In genomic region chr5:112923841-112924240, GRCm38 (mm10) we compare ENCODE assay signal across 29 mouse cellular contexts. TPM values are rescaled to one million over a fixed set of nuclear protein-coding genes. Genes with fewer than 3 reads are reported as not detected.
A peak's percentile ranks its signal among the peaks of the same experiment; 100 is the strongest.
DNase-seq lines count a peak whose midpoint lies in the region; ATAC-seq and TF ChIP-seq lines count a peak whose summit lies in the region.
"Had no signal": no experiment of that assay in that cellular context is flagged by ENCODE, and none has a peak within 500 bp of the region (broad histone marks: within the 10 kb centered on the region; RNA-seq: fewer than 3 reads in every experiment).

No protein-coding gene starts in this region.

- peak overlapping the region; percentile 21 for H3K4me2 ChIP-seq in heart, embryonic 13.5 days
- H3K4me2 ChIP-seq in heart, embryonic 12.5 days = no peak overlapping the region
- peak overlapping the region; percentile 36 for H3K4me2 ChIP-seq in heart, embryonic 16.5 days (ENCODE audit: low read depth, low read length)
- H3K4me2 ChIP-seq in midbrain, embryonic 11.5 days = no peak overlapping the region
- H3K4me2 ChIP-seq: embryonic facial prominence, embryonic 13.5 days; forebrain, embryonic 12.5 days; forebrain, embryonic 15.5 days; hindbrain, embryonic 13.5 days; intestine, embryonic 15.5 days; kidney, embryonic 15.5 days had no signal

- intact Hi-C loops in heart, adult 2 months (cut with DNase I) = loop anchor here (5.0 kb wide), 1 partner anchor 47 kb away; no protein-coding TSS in a partner anchor
- intact Hi-C loops in heart, postnatal 25 days (cut with DNase I) = no loop called here

- no peaks in the 10 kb centered on the region for H3K27me3 ChIP-seq in heart, adult 2 months (ENCODE audit: control insufficient read depth, insufficient read depth, low read length)
- H3K27me3 ChIP-seq in heart, embryonic 13.5 days (replicated peaks) = no peaks in the 10 kb centered on the region
- no peaks in the 10 kb centered on the region for H3K27me3 ChIP-seq in heart, embryonic 12.5 days (replicated peaks)
- no peaks in the 10 kb centered on the region for H3K27me3 ChIP-seq in heart, embryonic 16.5 days (ENCODE audit: control insufficient read depth, insufficient read depth, low read length)
- no peaks in the 10 kb centered on the region for H3K27me3 ChIP-seq in midbrain, embryonic 11.5 days (ENCODE audit: control insufficient read depth, insufficient read depth, low read length)
- H3K27me3 ChIP-seq in hindbrain, embryonic 10.5 days (ENCODE audit: insufficient read depth, poor library complexity, severe bottlenecking) = no peaks in the 10 kb centered on the region
- H3K27me3 ChIP-seq: embryonic facial prominence, embryonic 13.5 days; forebrain, embryonic 12.5 days; forebrain, embryonic 15.5 days; intestine, embryonic 15.5 days; kidney, embryonic 15.5 days had no signal

- no peak overlapping the region for H3K4me3 ChIP-seq in heart, adult 2 months
- peak overlapping the region; percentile 6; the same call in 1 of the 2 replicates for H3K4me3 ChIP-seq in heart, embryonic 13.5 days
- no peak overlapping the region for H3K4me3 ChIP-seq in heart, embryonic 12.5 days
- peak overlapping the region; percentile 15 for H3K4me3 ChIP-seq in heart, embryonic 16.5 days (ENCODE audit: low read length)
- H3K4me3 ChIP-seq in midbrain, embryonic 11.5 days (ENCODE audit: low read depth, low read length) = no peak overlapping the region
- H3K4me3 ChIP-seq in hindbrain, embryonic 10.5 days = no peak overlapping the region
- H3K4me3 ChIP-seq: embryonic facial prominence, embryonic 10.5 days; embryonic facial prominence, embryonic 13.5 days; erythroblast, embryonic 14.5 days; forebrain, embryonic 12.5 days; forebrain, embryonic 15.5 days; hindbrain, embryonic 13.5 days; intestine, embryonic 15.5 days; kidney, embryonic 15.5 days had no signal

- TF ChIP-seq CTCF in heart, adult 2 months (IDR thresholded peaks at IDR 0.05) = no peak

- WGBS in heart, adult 2 months = 87% methylated on average over 14 of the region's 14 CpGs
- 80% methylated on average over 14 of the region's 14 CpGs for WGBS in heart, embryonic 13.5 days
- WGBS in heart, embryonic 12.5 days = 84% methylated on average over 14 of the region's 14 CpGs
- WGBS in heart, embryonic 16.5 days = 84% methylated on average over 14 of the region's 14 CpGs
- WGBS in midbrain, embryonic 11.5 days = 91% methylated on average over 14 of the region's 14 CpGs
- WGBS in hindbrain, embryonic 10.5 days = 94% methylated on average over 14 of the region's 14 CpGs

- H3K4me1 ChIP-seq in heart, adult 2 months (ENCODE audit: control insufficient read depth, insufficient read depth, low read length) = no peaks in the 10 kb centered on the region
- peaks cover 31% of the 10 kb centered on the region for H3K4me1 ChIP-seq in heart, embryonic 13.5 days
- peaks cover 38% of the 10 kb centered on the region for H3K4me1 ChIP-seq in heart, embryonic 12.5 days (replicated peaks)
- H3K4me1 ChIP-seq in heart, embryonic 16.5 days (ENCODE audit: control insufficient read depth, insufficient read depth, low read length) = peaks cover 9% of the 10 kb centered on the region; the same call in 1 of the 2 replicates
- no peaks in the 10 kb centered on the region; the same call in 1 of the 2 replicates for H3K4me1 ChIP-seq in midbrain, embryonic 11.5 days (ENCODE audit: control insufficient read depth, insufficient read depth, low read length)
- peaks cover 26% of the 10 kb centered on the region for H3K4me1 ChIP-seq in hindbrain, embryonic 10.5 days (replicated peaks)

- 0 out of 2 replicates have a peak overlapping the region, but pooled peaks have one; percentile 9 for H3K9ac ChIP-seq in heart, adult 2 months (ENCODE audit: low read depth, low read length)
- peak overlapping the region; percentile 24; the same call in 1 of the 2 replicates for H3K9ac ChIP-seq in heart, embryonic 13.5 days
- no peak overlapping the region for H3K9ac ChIP-seq in heart, embryonic 12.5 days
- peak overlapping the region; percentile 18; the same call in 1 of the 2 replicates for H3K9ac ChIP-seq in heart, embryonic 16.5 days (ENCODE audit: low read length)
- H3K9ac ChIP-seq in midbrain, embryonic 11.5 days (ENCODE audit: low read length) = no peak overlapping the region
- H3K9ac ChIP-seq: embryonic facial prominence, embryonic 13.5 days; forebrain, embryonic 12.5 days; forebrain, embryonic 15.5 days; hindbrain, embryonic 13.5 days; intestine, embryonic 15.5 days; kidney, embryonic 15.5 days had no signal

- DNase-seq in heart, adult 2 months = no peak
- no peak for DNase-seq in heart, postnatal 25 days (ENCODE audit: low spot score)
- DNase-seq in midbrain, embryonic 11.5 days (ENCODE audit: low spot score, missing footprints) = no peak
- DNase-seq in hindbrain, embryonic 10.5 days (ENCODE audit: low spot score) = no peak
- DNase-seq: adrenal gland, postnatal 14 days; cerebellum, adult 11 months; cerebellum, adult 2 months; cerebellum, adult 9-11 months; cerebellum, postnatal 36 days; embryo, embryonic 11 days; gastrocnemius, postnatal 14 days; kidney, adult 11 months; kidney, adult 8-10 months had no signal

- TF ChIP-seq EP300 in heart, adult 2 months (IDR thresholded peaks at IDR 0.05; ENCODE audit: insufficient read depth, low read depth, low read length) = no peak

- no peak for ATAC-seq in heart, embryonic 13.5 days (ENCODE audit: extremely low read depth, insufficient number of reproducible peaks, low FRiP score, low TSS enrichment)
- no peak for ATAC-seq in heart, embryonic 12.5 days (ENCODE audit: insufficient number of reproducible peaks, low FRiP score)
- peak; percentile 45; the same call in 1 of the 2 replicates for ATAC-seq in heart, embryonic 16.5 days (replicated peaks; ENCODE audit: extremely low read depth, insufficient read depth, low FRiP score)
- ATAC-seq in midbrain, embryonic 11.5 days (ENCODE audit: low FRiP score) = no peak
- ATAC-seq: CD4-positive, CD25-positive, alpha-beta regulatory T cell, adult 4 months; forebrain, embryonic 15.5 days; hindbrain, embryonic 16.5 days; intestine, embryonic 15.5 days had no signal

- H3K79me2 ChIP-seq in heart, adult 2 months (replicated peaks; ENCODE audit: control insufficient read depth, insufficient read depth, low read length) = no peaks in the 10 kb centered on the region

- no peak for TF ChIP-seq POLR2A in heart, adult 2 months (IDR thresholded peaks at IDR 0.05; ENCODE audit: insufficient read depth, low read depth, low read length)

- no peaks in the 10 kb centered on the region for H3K9me3 ChIP-seq in heart, embryonic 13.5 days
- no peaks in the 10 kb centered on the region for H3K9me3 ChIP-seq in heart, embryonic 12.5 days (replicated peaks)
- no peaks in the 10 kb centered on the region for H3K9me3 ChIP-seq in heart, embryonic 16.5 days (replicated peaks; ENCODE audit: control insufficient read depth, low read length)
- H3K9me3 ChIP-seq in midbrain, embryonic 11.5 days (ENCODE audit: control insufficient read depth, low read length) = no peaks in the 10 kb centered on the region
- no peaks in the 10 kb centered on the region for H3K9me3 ChIP-seq in hindbrain, embryonic 10.5 days
- H3K9me3 ChIP-seq: embryonic facial prominence, embryonic 10.5 days; embryonic facial prominence, embryonic 13.5 days; forebrain, embryonic 12.5 days; forebrain, embryonic 15.5 days; hindbrain, embryonic 13.5 days; intestine, embryonic 15.5 days; kidney, embryonic 15.5 days had no signal

- H3K36me3 ChIP-seq in heart, adult 2 months (ENCODE audit: control insufficient read depth, insufficient read depth, low read length) = no peaks in the 10 kb centered on the region
- peaks cover 18% of the 10 kb centered on the region for H3K36me3 ChIP-seq in heart, embryonic 13.5 days
- H3K36me3 ChIP-seq in heart, embryonic 12.5 days = peaks cover 18% of the 10 kb centered on the region
- H3K36me3 ChIP-seq in heart, embryonic 16.5 days (ENCODE audit: control insufficient read depth, insufficient read depth) = no peaks in the 10 kb centered on the region; the same call in 1 of the 2 replicates
- no peaks in the 10 kb centered on the region for H3K36me3 ChIP-seq in midbrain, embryonic 11.5 days (ENCODE audit: control insufficient read depth, insufficient read depth, low read length)
- H3K36me3 ChIP-seq in hindbrain, embryonic 10.5 days = no peaks in the 10 kb centered on the region
- H3K36me3 ChIP-seq: embryonic facial prominence, embryonic 10.5 days; forebrain, embryonic 15.5 days had no signal

- no peak overlapping the region for H3K27ac ChIP-seq in heart, adult 2 months
- peak overlapping the region; percentile 67 for H3K27ac ChIP-seq in heart, embryonic 13.5 days (replicated peaks)
- no peak overlapping the region for H3K27ac ChIP-seq in heart, embryonic 12.5 days (ENCODE audit: poor library complexity, severe bottlenecking)
- peak overlapping the region; percentile 64 for H3K27ac ChIP-seq in heart, embryonic 16.5 days (ENCODE audit: low read length)
- H3K27ac ChIP-seq in midbrain, embryonic 11.5 days (ENCODE audit: low read depth, low read length) = no peak overlapping the region
- H3K27ac ChIP-seq in hindbrain, embryonic 10.5 days = no peak overlapping the region
- H3K27ac ChIP-seq: embryonic facial prominence, embryonic 10.5 days; embryonic facial prominence, embryonic 13.5 days; forebrain, embryonic 12.5 days; forebrain, embryonic 15.5 days; hindbrain, embryonic 13.5 days; intestine, embryonic 15.5 days; kidney, embryonic 15.5 days had no signal

RNA-seq across cellular contexts. Expression of gene Myo18b, which starts 27.7 kb away (rescaled TPM):
- 100 to 1,000 TPM; 198 to 235 TPM for total RNA-seq in heart, adult 2 months (2021)
- 74.3 and 111 TPM in 2 replicates for polyA plus RNA-seq in heart, adult 2 months (2012; rRNA removed)
- total RNA-seq in heart, postnatal 25 days (2021) = 100 to 1,000 TPM; 253 to 259 TPM
- polyA plus RNA-seq in heart, embryonic 13.5 days (2015; fragmentation: Nextera tagmentation; extraction: Ambion mirVana) = 17.1 and 17.7 TPM in 2 replicates
- 34.7 and 39.8 TPM in 2 replicates for polyA plus RNA-seq in heart, embryonic 12.5 days (2016; fragmentation: Nextera tagmentation; extraction: Ambion mirVana)
- polyA plus RNA-seq in heart, embryonic 16.5 days (2015; fragmentation: Nextera tagmentation; extraction: Ambion mirVana) = 24.9 and 28.6 TPM in 2 replicates
- 0.41 and 0.48 TPM in 2 replicates for polyA plus RNA-seq in midbrain, embryonic 11.5 days (2014; fragmentation: Nextera tagmentation; extraction: Ambion mirVana)
- 0.30 and 0.65 TPM in 2 replicates for polyA plus RNA-seq in hindbrain, embryonic 10.5 days (2016; fragmentation: Nextera tagmentation; extraction: Ambion mirVana)
- total RNA-seq: hematopoietic stem cell, adult 5-6 weeks; MEL had no signal
- polyA plus RNA-seq: C2C12; CD4-positive, CD25-positive, alpha-beta regulatory T cell, adult 4 months; erythroblast, embryonic 14.5 days had no signal

Comparison
In these comparisons a context has a peak if more than half of its experiments do, and no peak if none do; other contexts are left out.
1. H3K27ac ChIP-seq: peak in heart, embryonic 13.5 days (single experiment) and heart, embryonic 16.5 days (single experiment); none in heart, adult 2 months (single experiment), heart, embryonic 12.5 days (single experiment), midbrain, embryonic 11.5 days (single experiment) and hindbrain, embryonic 10.5 days (single experiment).
2. H3K4me3 ChIP-seq: peak in heart, embryonic 13.5 days (single experiment) and heart, embryonic 16.5 days (single experiment); none in heart, adult 2 months (single experiment), heart, embryonic 12.5 days (single experiment), midbrain, embryonic 11.5 days (single experiment) and hindbrain, embryonic 10.5 days (single experiment).
3. H3K9ac ChIP-seq: peak in heart, adult 2 months (single experiment), heart, embryonic 13.5 days (single experiment) and heart, embryonic 16.5 days (single experiment); none in heart, embryonic 12.5 days (single experiment) and midbrain, embryonic 11.5 days (single experiment).
4. H3K4me2 ChIP-seq: peak in heart, embryonic 13.5 days (single experiment) and heart, embryonic 16.5 days (single experiment); none in heart, embryonic 12.5 days (single experiment) and midbrain, embryonic 11.5 days (single experiment).
5. RNA of gene Myo18b, which starts 27.7 kb away (polyA plus RNA-seq): 74.3 to 111 TPM in heart, adult 2 months, 34.7 to 39.8 TPM in heart, embryonic 12.5 days, 24.9 to 28.6 TPM in heart, embryonic 16.5 days and 17.1 to 17.7 TPM in heart, embryonic 13.5 days; 0.30 to 0.65 TPM in hindbrain, embryonic 10.5 days and 0.41 to 0.48 TPM in midbrain, embryonic 11.5 days; every median in the first group is over 10 times any median in the second.